8 mouse cellular contexts compared by ENCODE assay signal in the genomic region with DNA sequence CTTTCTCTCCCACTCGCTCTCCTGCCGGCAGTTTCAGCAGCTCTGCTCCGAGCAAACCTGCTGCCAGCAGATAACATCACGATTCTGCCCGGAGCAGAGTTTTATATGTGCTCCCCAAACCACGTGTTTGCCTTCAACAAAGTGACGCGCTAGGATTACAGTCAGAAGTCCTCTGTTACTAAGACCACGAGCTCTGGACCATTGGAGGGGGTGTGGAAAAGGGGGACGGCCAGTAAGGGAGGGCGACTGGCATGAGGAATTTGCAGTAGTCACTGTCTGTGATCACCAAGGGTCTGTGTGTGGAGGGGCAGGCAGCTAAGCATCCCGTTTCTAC. TPM values are rescaled to one million over a fixed set of nuclear protein-coding genes. Genes with fewer than 3 reads are reported as not detected.
DNase-seq lines count a peak whose midpoint lies in the region; ATAC-seq lines count a peak whose summit lies in the region.

Gene Tgfb2, minus strand, starts transcription at position 75 of the 334 bp plus-strand sequence.

- H3K9me3 ChIP-seq in kidney, embryonic 14.5 days (ENCODE audit: control insufficient read depth, low read length), result no peaks in the 10 kb centered on the region
- H3K9me3 ChIP-seq in forebrain, embryonic 15.5 days, result no peaks in the 10 kb centered on the region
- no peaks in the 10 kb centered on the region for H3K9me3 ChIP-seq in hindbrain, embryonic 14.5 days (ENCODE audit: control insufficient read depth, low read length)
- no peaks in the 10 kb centered on the region for H3K9me3 ChIP-seq in liver, embryonic 13.5 days (replicated peaks)

- peak within 1 kb of the TSS; percentile 88 for H3K4me2 ChIP-seq in kidney, embryonic 14.5 days (replicated peaks; ENCODE audit: low read depth, low read length)
- H3K4me2 ChIP-seq in forebrain, embryonic 15.5 days (replicated peaks), result peak within 1 kb of the TSS; percentile 94
- peak within 1 kb of the TSS; percentile 92 for H3K4me2 ChIP-seq in hindbrain, embryonic 14.5 days (replicated peaks)
- peak within 1 kb of the TSS; percentile 66 for H3K4me2 ChIP-seq in liver, embryonic 13.5 days

- no peak for DNase-seq in kidney, adult 9 months
- DNase-seq in Muller cell, postnatal 12 days (ENCODE audit: inconsistent ontology term), result peak; percentile 87
- peak; percentile 53 for DNase-seq in hindbrain, embryonic 14.5 days (ENCODE audit: low spot score)
- DNase-seq in liver, embryonic 13.5 days, result no peak
- DNase-seq in retina, postnatal 7 days (ENCODE audit: low read depth, low spot score), result peak; percentile 31
- DNase-seq in adrenal gland, postnatal 25 days, result no peak

- ATAC-seq in kidney, embryonic 14.5 days (ENCODE audit: low FRiP score, low TSS enrichment), result peak; percentile 15; the same call in 1 of the 2 replicates
- ATAC-seq in forebrain, embryonic 15.5 days (replicated peaks), result peak; percentile 44
- ATAC-seq in hindbrain, embryonic 14.5 days (ENCODE audit: low FRiP score), result peak; percentile 47
- peak; percentile 16; the same call in 1 of the 2 replicates for ATAC-seq in liver, embryonic 13.5 days (ENCODE audit: low read depth)

- H3K36me3 ChIP-seq in kidney, embryonic 14.5 days (ENCODE audit: control insufficient read depth, insufficient read depth, low read length), result no peaks in the 10 kb centered on the region
- no peaks in the 10 kb centered on the region for H3K36me3 ChIP-seq in forebrain, embryonic 15.5 days
- no peaks in the 10 kb centered on the region for H3K36me3 ChIP-seq in hindbrain, embryonic 14.5 days (replicated peaks; ENCODE audit: control insufficient read depth, insufficient read depth)
- H3K36me3 ChIP-seq in liver, embryonic 13.5 days, result no peaks in the 10 kb centered on the region

- H3K9ac ChIP-seq in kidney, embryonic 14.5 days (ENCODE audit: low read depth, low read length), result peak within 1 kb of the TSS; percentile 78
- peak within 1 kb of the TSS; percentile 63 for H3K9ac ChIP-seq in forebrain, embryonic 15.5 days (replicated peaks)
- H3K9ac ChIP-seq in hindbrain, embryonic 14.5 days, result peak within 1 kb of the TSS; percentile 81
- peak within 1 kb of the TSS; percentile 22; the same call in 1 of the 2 replicates for H3K9ac ChIP-seq in liver, embryonic 13.5 days

- 0 out of 2 replicates have a peak, but pooled peaks cover 3% of the 10 kb centered on the region for H3K4me1 ChIP-seq in kidney, embryonic 14.5 days (ENCODE audit: control insufficient read depth, insufficient read depth, low read length)
- peaks cover 30% of the 10 kb centered on the region for H3K4me1 ChIP-seq in forebrain, embryonic 15.5 days
- H3K4me1 ChIP-seq in hindbrain, embryonic 14.5 days (replicated peaks; ENCODE audit: control insufficient read depth, insufficient read depth, low read length), result peaks cover 15% of the 10 kb centered on the region
- peaks cover 8% of the 10 kb centered on the region; the same call in 1 of the 2 replicates for H3K4me1 ChIP-seq in liver, embryonic 13.5 days (replicated peaks)

- 2% methylated on average over 12 of the region's 12 CpGs for WGBS in kidney, embryonic 14.5 days
- WGBS in forebrain, embryonic 15.5 days, result 2% methylated on average over 12 of the region's 12 CpGs
- 2% methylated on average over 12 of the region's 12 CpGs for WGBS in hindbrain, embryonic 14.5 days
- WGBS in liver, embryonic 13.5 days (ENCODE audit: insufficient replicate concordance), result 2% methylated on average over 12 of the region's 12 CpGs

- H3K27ac ChIP-seq in kidney, embryonic 14.5 days (ENCODE audit: low read depth, low read length), result peak within 1 kb of the TSS; percentile 81
- H3K27ac ChIP-seq in forebrain, embryonic 15.5 days (replicated peaks), result peak within 1 kb of the TSS; percentile 39
- peak within 1 kb of the TSS; percentile 66 for H3K27ac ChIP-seq in hindbrain, embryonic 14.5 days
- no peak within 1 kb of the TSS for H3K27ac ChIP-seq in liver, embryonic 13.5 days

- peak within 1 kb of the TSS; percentile 65 for H3K4me3 ChIP-seq in kidney, embryonic 14.5 days (ENCODE audit: low read length)
- peak within 1 kb of the TSS; percentile 60 for H3K4me3 ChIP-seq in forebrain, embryonic 15.5 days
- H3K4me3 ChIP-seq in hindbrain, embryonic 14.5 days (replicated peaks; ENCODE audit: low read length), result peak within 1 kb of the TSS; percentile 68
- peak within 1 kb of the TSS; percentile 56 for H3K4me3 ChIP-seq in liver, embryonic 13.5 days (replicated peaks)

- no peaks in the 10 kb centered on the region for H3K27me3 ChIP-seq in kidney, embryonic 14.5 days (ENCODE audit: control insufficient read depth, insufficient read depth, low read length)
- peaks cover 4% of the 10 kb centered on the region; the same call in 1 of the 2 replicates for H3K27me3 ChIP-seq in forebrain, embryonic 15.5 days
- H3K27me3 ChIP-seq in hindbrain, embryonic 14.5 days (ENCODE audit: control insufficient read depth, insufficient read depth, low read length), result peaks cover 14% of the 10 kb centered on the region
- peaks cover 57% of the 10 kb centered on the region for H3K27me3 ChIP-seq in liver, embryonic 13.5 days

RNA-seq across cellular contexts. Expression of gene Tgfb2, which starts in this region (rescaled TPM):
- polyA plus RNA-seq in kidney, embryonic 14.5 days (2014; fragmentation: Nextera tagmentation; extraction: Ambion mirVana), result 13.6 and 15.4 TPM in 2 replicates
- polyA plus RNA-seq in forebrain, embryonic 15.5 days (2015; fragmentation: Nextera tagmentation; extraction: Ambion mirVana), result 17.7 and 19.6 TPM in 2 replicates
- polyA plus RNA-seq in hindbrain, embryonic 14.5 days (2014; fragmentation: Nextera tagmentation; extraction: Ambion mirVana), result 23.2 and 31.8 TPM in 2 replicates
- polyA plus RNA-seq in liver, embryonic 13.5 days (2015; fragmentation: Nextera tagmentation; extraction: Ambion mirVana), result 2.1 and 2.5 TPM in 2 replicates
- total RNA-seq in adrenal gland, postnatal 25 days (2021), result 1.5 and 2.3 TPM in 2 replicates

Comparison
In these comparisons a context has a peak if more than half of its experiments do, and no peak if none do; other contexts are left out.
1. H3K9ac ChIP-seq: peak in every context shown above with its lines; median percentile 81 in hindbrain, embryonic 14.5 days; 78 in kidney, embryonic 14.5 days; 63 in forebrain, embryonic 15.5 days; 22 in liver, embryonic 13.5 days.
2. DNase-seq: peak in Muller cell, postnatal 12 days (single experiment), hindbrain, embryonic 14.5 days (single experiment) and retina, postnatal 7 days (single experiment); none in kidney, adult 9 months (single experiment), liver, embryonic 13.5 days (single experiment) and adrenal gland, postnatal 25 days (single experiment).
3. Peak in every context shown above with its lines, with median percentiles within 50 percentile points of each other: ATAC-seq, H3K4me2 ChIP-seq and H3K4me3 ChIP-seq.